Mouse (Mus musculus) lung, postnatal 25 days (tissue): Measurements from ENCODE around the gene Krtap16-1.

Source experiments
- DNase-seq: peaks from one replicate; pipeline ENCODE4 v3.0.0; 2022; ENCODE audit warnings: low spot score

Gene Krtap16-1

GRCm38 (mm10) chr11:99948175-99948574 is 38.2 kb downstream of the Krtap16-1 start, which contains the start of gene Krtap9-5:
TSS of gene Krtap9-5 (plus strand) at chr11:99948475.
- no peak for DNase-seq

- no peak for DNase-seq
These were observed 48.6 kb downstream of the Krtap16-1 start for GRCm38 (mm10) chr11:99937751-99938264.

GRCm38 (mm10) chr11:99935991-99936390 is 50.4 kb downstream of the Krtap16-1 start, which contains the start of gene Krtap31-2:
TSS of gene Krtap31-2 (plus strand) at chr11:99936291.
- DNase-seq: no peak
